Mouse (Mus musculus): ENCODE results near the gene Eef1e1. TPM values are rescaled to one million over a fixed set of nuclear protein-coding genes. Genes with fewer than 3 reads are reported as not detected.

Eef1e1 gene
- total RNA-seq, 1 experiment from 2014 or later = 25.9 TPM

Other genes starting within 250 kb of the Eef1e1 start
- 47.2 to 86.3 TPM (median 48.3 TPM) in 3 replicates for gene Txndc5, start 130.2 kb downstream of the Eef1e1 start, total RNA-seq (2017)
- gene Bloc1s5, start 23.9 kb downstream of the Eef1e1 start, total RNA-seq (2017) = 8.1 to 11.9 TPM (median 10.2 TPM) in 3 replicates